Mouse (Mus musculus): ENCODE data around the gene Phf23.

Gene Phf23

DNA sequence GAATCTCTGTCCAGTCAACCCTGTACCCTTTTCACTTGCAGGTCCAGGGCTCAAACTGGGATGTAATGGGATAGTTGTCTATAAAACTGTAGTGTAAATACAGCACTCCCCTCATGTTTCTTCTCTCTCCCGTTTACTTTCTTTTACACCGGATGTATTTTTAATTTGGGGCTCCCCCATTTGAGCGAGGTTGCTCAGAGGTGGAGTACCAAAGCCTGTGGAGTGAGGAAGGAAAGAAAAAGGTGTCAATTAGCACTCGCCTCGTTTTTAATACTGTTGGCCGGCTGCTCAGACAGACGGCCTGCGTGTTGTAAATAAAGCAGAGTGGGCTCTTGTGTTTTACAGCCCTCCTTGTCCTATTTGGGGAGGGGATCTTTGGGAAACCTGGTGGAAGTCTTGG is 4.1 kb downstream of the Phf23 start:
- in situ Hi-C loops (cut with MboI), result loop anchor here (25.0 kb wide), 1 partner anchor 663 kb away; the partner anchor contains the start of genes Eno3, Pfn1 and Spag7

DNA sequence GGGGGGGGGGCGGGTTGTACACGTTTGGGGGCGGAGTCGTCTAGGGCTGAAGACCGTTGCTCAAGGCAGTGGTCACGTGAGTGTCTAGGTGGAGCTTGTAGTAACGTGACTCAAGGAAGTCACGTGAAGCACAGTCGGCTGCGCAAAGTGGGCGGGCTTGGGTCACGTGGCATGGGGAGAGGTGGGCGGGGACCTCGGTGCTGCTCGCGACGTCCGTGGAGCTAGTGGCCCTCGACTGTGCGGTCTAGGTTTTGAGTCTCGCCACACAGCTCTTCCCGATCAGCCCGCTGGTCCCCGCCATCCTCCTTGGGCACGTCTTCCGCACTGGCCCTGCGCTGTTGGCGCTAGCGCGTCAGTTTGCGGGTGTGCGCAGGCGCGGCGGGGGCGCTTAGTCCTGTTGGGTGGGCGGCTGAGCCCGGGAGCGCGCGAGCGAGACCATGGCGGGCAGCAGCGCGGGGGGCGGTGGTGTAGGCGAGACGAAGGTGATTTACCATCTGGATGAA is 4.9 kb downstream of the Phf23 start, which contains the start of gene Dvl2:
TSS of gene Dvl2 (plus strand) at position 200 of the 503 bp plus-strand sequence.
- in situ Hi-C loops (cut with MboI), result loop anchor here (25.0 kb wide), 1 partner anchor 662 kb away; the partner anchor contains the start of genes Eno3, Pfn1 and Spag7

DNA sequence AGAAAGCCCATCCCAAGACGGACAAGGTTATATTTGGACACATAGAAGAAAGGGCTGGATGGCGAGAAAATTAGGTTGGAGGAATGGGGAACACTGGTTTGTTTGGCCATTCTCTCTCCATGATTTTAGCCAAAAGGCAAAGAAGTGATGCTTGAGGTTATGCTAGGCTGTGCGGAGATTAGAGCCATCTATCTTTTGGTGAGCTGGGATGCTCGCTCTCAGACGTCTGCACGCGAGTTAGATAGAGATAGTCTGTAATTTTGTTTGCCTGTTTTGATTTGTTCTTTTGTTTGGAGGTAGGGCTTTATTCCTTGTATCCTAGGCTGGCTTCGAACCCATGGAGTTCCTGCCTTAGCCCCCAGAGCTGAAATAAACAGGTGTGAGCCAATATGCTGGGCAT is 5.6 kb downstream of the Phf23 start:
- in situ Hi-C loops (cut with MboI), result loop anchor here (25.0 kb wide), 1 partner anchor 661 kb away; the partner anchor contains the start of genes Eno3, Pfn1 and Spag7

DNA sequence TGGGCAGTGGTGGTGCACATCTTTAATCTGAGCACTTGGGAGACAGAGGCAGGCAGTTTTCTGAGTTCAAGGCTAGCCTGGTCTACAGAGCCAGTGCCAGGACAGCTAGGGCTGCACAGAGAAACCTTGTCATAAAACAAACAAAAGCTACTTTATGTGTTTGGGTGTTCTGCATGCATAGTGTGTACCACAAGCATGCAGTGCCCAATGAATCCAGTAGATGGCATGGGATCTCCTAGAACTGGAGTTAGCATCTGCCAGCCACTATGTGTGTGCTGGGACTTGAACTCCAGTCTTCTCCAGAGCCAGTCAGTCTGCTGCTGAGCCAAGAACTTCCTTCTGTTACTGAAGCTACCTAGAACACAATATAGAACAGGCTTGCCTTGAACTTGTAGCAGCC is 6.3 kb downstream of the Phf23 start:
- in situ Hi-C loops (cut with MboI), result loop anchor here (25.0 kb wide), 1 partner anchor 660 kb away; the partner anchor contains the start of genes Eno3, Pfn1 and Spag7

DNA sequence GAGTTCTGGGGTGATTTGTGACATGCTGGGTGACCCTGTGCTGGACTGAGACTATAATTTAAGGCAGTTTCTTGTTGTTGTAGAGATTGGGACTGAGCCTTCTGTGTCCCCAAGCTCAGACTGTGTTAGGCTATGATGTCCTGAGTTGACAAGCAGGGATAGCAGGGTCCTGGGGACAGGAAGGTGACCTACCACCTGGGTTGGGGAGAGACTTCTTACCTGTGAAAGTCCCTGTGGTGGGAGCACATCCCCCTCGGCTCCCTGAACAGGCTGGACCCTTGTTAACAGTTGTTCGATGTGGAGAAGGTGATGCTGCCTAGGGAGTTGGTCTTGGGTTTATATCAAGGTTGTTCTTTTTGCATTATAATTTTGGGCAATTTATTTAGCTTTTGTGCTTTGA is 6.9 kb downstream of the Phf23 start:
- in situ Hi-C loops (cut with MboI), result loop anchor here (25.0 kb wide), 1 partner anchor 660 kb away; the partner anchor contains the start of genes Eno3, Pfn1 and Spag7

DNA sequence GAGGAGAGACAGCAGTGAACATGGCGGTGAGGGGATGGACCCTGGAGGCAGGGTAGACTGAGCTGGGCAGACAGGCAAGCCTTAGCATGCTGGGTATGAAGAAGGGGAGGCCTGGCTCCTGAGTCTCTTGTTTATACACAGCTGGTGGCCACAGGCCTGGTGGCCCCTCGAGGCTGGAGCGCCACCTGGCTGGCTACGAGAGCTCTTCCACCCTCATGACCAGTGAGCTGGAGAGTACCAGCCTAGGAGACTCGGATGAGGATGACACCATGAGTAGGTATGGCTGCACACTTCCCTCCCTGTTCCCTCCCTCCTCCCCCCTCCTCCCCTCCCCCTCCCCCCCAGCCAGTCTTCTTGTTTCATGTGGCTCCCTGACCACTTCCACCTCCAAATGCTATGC is 9.9 kb downstream of the Phf23 start:
- in situ Hi-C loops (cut with MboI), result loop anchor here (25.0 kb wide), 1 partner anchor 657 kb away; the partner anchor contains the start of genes Eno3, Pfn1 and Spag7

DNA sequence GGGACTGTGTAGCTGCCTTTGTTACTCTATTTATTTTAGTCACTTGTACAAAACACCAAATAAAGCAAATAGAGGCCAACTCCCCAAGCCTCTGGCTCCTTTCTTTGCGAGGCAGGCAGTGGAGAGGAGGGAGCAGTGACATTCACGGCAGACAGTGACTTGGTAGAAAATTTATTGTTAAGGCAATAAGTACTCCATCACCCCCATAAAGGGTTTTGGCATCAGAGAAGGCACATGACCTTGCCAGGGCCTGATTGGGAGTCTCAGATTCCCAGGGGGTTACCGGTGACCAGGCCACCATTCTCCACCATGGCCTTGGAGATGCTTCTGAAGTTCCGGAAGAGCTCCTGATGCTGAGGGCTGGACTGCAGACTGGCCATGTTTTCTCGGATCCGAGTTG is 14.5 kb downstream of the Phf23 start:
- in situ Hi-C loops (cut with MboI), result loop anchor here (25.0 kb wide), 1 partner anchor 652 kb away; the partner anchor contains the start of genes Eno3, Pfn1 and Spag7

DNA sequence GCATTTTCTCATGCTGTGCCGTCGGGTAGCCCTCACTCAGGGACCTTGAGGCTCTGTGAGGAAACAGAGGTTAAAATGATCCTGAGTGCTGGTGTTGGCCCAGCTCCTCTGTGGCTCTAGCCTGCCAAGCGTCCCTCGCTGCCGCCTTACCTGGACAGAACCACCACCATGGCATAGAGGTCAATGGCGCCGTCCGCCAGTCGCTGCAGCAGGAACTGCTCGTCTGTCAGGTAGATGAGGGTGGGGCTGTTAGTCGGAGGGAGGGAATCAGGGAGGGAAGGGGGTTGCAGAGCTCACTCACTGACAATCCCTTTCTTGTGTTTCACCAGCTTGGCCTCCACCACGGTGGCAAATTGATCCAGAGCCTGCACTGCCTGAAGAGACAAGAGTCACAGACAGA is 15.0 kb downstream of the Phf23 start:
- in situ Hi-C loops (cut with MboI), result loop anchor here (25.0 kb wide), 1 partner anchor 652 kb away; the partner anchor contains the start of genes Eno3, Pfn1 and Spag7

DNA sequence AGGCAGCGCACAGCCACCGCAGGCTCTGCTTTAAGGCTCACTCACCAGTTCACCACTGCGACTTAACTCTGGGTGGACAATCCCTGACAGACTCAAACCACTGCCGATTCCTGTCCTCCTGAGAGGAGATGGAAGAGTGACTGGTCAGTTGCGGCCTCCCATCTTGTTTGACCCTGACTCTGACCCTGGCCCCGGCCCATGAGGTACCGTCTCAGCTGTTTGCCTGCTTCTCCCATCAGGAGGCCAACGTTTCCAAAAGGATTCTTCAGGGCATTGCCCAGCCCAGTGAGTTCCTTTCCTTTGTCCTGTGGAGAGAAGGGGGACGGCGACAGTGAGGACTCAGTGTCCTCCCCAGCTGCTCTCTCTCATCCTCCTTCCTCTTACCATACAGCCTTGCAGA is 15.4 kb downstream of the Phf23 start:
- in situ Hi-C loops (cut with MboI), result loop anchor here (25.0 kb wide), 1 partner anchor 651 kb away; the partner anchor contains the start of genes Eno3, Pfn1 and Spag7

DNA sequence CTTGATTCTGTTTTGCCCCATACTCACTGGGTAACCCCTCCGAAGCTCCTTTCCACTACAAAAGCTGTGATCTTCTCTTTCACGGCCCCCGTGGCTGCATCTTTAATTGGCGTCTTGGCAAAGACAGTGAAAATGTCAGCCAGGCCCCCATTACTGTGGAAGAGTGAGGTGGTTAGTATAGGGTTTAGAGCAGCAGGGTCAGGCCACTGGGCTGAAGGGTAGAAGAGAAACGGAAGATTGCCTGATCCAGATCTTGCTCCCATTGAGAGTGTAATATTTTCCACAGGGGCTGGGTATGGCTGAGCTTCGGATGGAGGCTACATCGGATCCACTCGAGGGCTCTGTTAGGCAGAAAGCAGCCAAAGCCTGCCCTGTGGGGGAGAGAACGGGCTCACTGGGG is 17.4 kb downstream of the Phf23 start:
- in situ Hi-C loops (cut with MboI), result loop anchor here (25.0 kb wide), 1 partner anchor 649 kb away; the partner anchor contains the start of genes Eno3, Pfn1 and Spag7

DNA sequence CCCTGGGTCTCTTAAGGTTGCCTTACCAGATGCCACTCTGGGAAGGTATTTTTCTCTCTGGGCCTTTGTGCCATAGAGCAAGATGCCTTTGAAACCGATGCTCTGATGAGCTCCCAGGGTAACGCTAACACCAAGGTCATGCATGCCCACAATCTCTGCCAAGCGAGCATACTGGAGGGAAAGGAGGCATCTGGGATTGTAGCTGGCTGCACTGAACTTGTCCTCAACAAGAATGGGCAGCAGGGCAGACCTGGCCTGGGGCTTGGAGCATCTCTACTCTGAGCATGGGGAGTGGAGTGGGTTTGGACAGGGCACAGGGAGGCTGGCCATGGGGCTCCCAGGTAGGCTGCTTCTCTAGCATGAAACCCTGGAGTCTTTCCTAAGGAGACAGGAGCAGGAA is 17.8 kb downstream of the Phf23 start:
- in situ Hi-C loops (cut with MboI), result loop anchor here (25.0 kb wide), 1 partner anchor 649 kb away; the partner anchor contains the start of genes Eno3, Pfn1 and Spag7

DNA sequence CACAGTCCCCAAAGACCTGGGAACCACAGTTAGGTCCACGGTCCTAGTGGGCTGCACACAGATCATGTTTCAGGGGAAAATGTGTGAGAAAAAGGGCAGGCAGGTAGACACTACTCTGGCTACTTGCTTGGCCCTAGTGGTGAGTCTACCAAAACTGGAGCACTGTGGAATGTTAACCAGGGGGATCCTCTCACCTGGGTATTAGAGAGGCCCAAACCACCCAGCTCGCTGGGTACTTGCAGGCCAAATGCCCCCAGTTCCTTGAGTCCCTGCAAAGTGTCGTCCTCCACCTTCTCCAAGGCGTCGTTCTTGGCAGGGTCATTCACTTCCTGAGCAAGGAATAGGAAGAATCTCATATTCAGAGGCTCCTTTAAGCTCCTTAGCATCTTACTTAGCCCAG is 18.5 kb downstream of the Phf23 start:
- in situ Hi-C loops (cut with MboI), result loop anchor here (25.0 kb wide), 1 partner anchor 648 kb away; the partner anchor contains the start of genes Eno3, Pfn1 and Spag7

DNA sequence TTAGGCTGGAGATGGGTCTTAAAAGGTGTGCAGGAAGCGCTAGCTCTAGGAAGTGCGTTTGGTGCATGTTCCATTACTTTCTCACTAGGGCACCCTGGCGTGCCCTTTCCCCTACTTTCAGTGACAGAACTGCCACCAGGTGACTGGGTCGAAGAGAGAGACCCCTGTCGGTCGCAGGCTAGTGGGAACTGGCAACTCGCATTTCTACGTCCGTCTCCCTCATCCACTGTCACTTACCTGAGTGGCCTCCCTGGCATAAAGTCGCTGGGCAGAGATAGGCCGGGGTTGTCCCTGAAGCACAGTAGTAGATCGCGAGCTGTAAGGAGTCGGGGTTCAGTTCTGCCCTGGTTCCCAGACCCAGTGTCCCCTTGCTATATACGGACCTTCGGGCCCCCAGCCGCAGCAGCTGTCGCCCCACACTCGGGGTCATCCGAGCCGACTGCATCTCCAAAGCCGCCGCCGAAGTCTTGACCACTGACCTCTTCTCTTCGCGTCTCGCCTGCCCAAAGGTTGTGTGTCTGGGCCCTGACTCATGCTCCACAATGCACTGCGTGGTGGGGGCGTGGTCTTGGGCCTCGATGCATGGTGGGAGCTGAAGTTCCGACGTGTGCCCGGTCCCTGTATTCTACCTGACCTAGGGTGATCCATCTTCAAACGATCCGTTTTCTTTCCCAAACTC is 19.4 kb downstream of the Phf23 start, which contains the start of gene Acadvl:
TSS of gene Acadvl (minus strand) at position 532 of the 679 bp plus-strand sequence.
- in situ Hi-C loops (cut with MboI), result loop anchor here (25.0 kb wide), 1 partner anchor 647 kb away; the partner anchor contains the start of genes Eno3, Pfn1 and Spag7

DNA sequence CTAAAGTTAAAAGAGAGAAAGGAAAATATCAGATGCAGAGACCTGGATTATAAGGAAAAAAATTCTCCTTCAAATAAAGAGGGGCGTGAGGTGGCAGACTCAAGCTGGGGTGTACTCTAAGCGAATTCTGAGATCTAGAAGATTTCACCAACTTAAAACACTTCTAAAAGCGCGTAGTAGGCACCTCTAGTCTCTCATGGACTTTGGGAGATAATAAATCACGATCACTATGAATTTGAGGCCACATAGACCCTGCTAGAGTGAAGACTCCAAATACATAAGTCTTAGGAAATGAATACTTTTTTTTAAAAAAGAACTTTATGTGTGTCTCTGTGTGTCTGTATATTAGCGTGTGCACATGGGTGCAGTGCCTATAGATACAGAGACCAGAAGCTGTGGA is 20.1 kb downstream of the Phf23 start:
- in situ Hi-C loops (cut with MboI), result loop anchor here (25.0 kb wide), 1 partner anchor 647 kb away; the partner anchor contains the start of genes Eno3, Pfn1 and Spag7

DNA sequence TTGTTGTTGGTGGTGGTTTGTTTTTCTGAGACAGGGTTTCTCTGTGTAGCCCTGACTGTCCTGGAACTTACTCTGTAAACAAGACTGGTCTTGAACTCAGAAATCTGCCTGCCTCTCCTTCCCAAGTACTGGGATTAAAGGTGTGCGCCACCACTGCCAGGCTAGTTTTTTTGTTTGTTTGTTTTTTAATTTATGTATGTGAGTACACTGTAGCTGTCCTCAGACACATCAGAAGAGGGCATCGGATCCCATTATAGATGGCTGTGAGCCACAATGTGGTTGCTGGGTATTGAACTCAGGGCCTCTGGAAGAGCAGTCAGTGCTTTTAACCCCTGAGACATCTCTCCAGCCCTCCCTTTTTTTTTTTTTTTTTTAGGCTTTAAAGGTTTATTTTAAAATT is 20.6 kb downstream of the Phf23 start:
- in situ Hi-C loops (cut with MboI), result loop anchor here (25.0 kb wide), 1 partner anchor 646 kb away; the partner anchor contains the start of genes Eno3, Pfn1 and Spag7

DNA sequence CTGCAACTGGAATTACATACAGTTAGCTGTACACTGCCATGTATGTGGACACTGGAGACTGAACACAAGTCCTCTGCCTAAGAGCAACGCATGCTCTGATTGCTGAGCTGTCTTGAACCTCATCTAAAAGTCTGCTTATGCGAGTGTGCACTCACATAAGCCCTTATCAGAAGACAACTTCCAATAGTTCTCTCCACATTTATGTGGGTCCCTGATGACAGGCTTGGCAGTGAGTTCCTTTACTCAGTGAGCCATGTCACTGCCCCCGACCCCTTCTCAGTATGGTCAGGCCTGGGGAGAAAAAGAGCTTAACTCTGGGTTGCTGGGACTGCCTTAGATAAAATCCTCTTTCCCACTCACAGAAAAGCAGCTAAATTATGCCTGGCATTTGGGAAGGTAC is 21.1 kb downstream of the Phf23 start, which contains the start of gene Dlg4:
TSS of gene Dlg4 (plus strand) at position 274 of the 400 bp plus-strand sequence.
- in situ Hi-C loops (cut with MboI), result loop anchor here (25.0 kb wide), 1 partner anchor 646 kb away; the partner anchor contains the start of genes Eno3, Pfn1 and Spag7

DNA sequence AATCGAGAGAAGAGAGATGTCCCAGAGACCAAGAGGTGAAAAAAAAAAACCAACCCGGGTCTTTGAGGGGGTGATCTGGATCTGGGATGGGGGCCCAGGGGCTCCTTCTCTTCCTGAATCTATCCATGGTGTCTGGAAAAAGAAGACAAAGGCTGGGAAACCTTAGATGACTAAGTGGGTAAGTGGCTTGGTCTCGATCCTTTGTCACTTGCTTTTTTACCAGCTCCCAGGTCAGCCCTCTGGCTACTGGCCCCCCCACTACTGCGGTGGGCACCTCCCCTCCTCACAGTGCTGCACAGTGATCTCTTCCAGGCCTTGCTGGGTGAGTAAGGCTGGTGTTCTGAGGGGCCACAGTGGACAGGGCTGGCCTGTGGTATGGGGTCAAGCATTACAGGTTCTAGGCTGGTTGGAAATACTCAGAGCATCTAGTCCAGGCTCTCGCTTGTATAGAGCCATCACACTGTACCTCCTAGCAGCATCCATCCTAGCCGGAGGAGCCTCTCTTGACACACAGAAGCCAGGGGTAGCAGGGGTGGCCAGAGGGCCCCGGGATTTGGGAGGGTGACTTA is 21.7 kb downstream of the Phf23 start:
- in situ Hi-C loops (cut with MboI), result loop anchor here (25.0 kb wide), 1 partner anchor 645 kb away; the partner anchor contains the start of genes Eno3, Pfn1 and Spag7

DNA sequence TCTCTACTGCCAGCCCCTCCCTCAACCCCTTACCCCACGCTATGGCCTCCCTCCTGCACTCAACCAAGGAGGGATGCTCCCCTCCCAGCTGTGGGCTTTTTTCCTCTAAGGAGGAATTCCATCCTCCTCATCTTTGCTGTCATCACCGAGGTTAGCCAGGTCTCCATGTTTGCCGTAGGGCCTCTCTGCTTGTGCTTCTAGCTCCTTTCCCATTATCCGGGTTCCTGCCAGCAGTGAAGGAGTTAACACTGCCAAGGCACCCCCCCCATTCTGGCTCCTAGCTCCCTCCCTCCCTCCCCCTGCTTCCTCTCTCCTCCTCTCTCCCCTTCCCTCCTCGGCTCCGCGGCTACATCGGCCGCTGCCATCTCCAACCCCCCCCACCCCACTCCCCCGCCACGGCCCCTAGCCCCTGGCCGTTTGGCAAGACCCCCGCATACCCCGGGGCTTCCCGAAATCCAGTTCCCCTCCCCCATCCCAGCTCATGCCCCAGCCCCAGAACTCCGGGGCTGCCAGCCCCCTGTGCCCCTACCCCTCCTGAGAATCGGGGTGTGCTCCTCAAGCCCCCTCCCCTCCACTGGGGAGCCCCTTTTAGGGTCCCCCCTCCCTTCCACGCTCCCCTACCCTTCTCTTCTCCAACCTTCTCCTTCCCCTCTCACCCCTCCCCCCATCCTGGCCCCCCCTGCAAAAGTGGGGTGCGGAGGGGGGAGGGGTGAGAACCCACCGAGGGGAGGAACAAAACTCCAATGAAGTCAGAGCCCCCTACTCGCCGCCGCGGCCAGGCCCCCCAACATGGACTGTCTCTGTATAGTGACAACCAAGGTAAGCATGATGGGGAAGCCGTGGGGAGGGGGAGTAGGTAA is 22.8 kb downstream of the Phf23 start:
- in situ Hi-C loops (cut with MboI), result loop anchor here (25.0 kb wide), 1 partner anchor 644 kb away; the partner anchor contains the start of genes Eno3, Pfn1 and Spag7

DNA sequence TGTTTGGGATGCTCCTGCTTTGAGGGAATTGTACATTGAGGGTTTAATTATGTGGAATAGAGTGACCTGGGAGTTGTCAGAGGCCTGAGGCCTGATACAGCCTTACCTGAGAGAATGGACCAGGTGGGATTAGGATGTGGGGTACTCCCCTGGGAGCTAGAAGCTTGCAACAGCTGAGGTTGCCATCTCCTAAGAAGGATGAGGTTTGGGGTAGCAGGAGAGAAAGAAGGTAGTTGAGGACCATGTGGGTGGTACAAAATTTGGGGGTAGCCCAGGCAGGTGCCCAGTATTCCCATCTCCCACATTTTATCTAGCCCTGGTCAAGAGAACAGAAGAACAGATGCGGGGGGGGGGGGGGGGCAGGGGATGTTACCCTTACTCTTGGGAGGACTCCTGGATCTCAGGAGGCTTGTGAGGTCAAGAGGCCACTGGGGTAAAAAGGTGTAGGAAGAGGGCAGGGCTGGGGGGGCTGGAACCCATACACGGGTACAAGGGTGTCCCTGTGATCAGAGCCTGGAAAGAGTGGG is 24.0 kb downstream of the Phf23 start:
- in situ Hi-C loops (cut with MboI), result loop anchor here (25.0 kb wide), 1 partner anchor 643 kb away; the partner anchor contains the start of genes Eno3, Pfn1 and Spag7
